Mouse (Mus musculus) testis, adult 2 months (tissue): ENCODE measurements at regions not wholly inside any gene's neighbourhood (a gene's known extent, or its start where the extent isn't known, plus 50 kb on each side); places are given as distances from the start of the nearest gene placed in this dataset.

ENCODE experiments used
- CTCF ChIP-seq: fragments of 200-500 bp; IDR thresholded peaks from 2 replicates; pipeline ENCODE4 v1.5.1; 2012; ENCODE audit warnings: low read depth, mild to moderate bottlenecking, inconsistent platforms, low read length, moderate library complexity; ENCODE audit not compliant: control insufficient read depth, insufficient read depth, insufficient replicate concordance
- POLR2A ChIP-seq: fragments of 200-500 bp; IDR thresholded peaks from 2 replicates; pipeline ENCODE4 v1.6.1; 2012; ENCODE audit warnings: low read depth, mild to moderate bottlenecking, inconsistent platforms, low read length, moderate library complexity; ENCODE audit not compliant: control insufficient read depth

DNA sequence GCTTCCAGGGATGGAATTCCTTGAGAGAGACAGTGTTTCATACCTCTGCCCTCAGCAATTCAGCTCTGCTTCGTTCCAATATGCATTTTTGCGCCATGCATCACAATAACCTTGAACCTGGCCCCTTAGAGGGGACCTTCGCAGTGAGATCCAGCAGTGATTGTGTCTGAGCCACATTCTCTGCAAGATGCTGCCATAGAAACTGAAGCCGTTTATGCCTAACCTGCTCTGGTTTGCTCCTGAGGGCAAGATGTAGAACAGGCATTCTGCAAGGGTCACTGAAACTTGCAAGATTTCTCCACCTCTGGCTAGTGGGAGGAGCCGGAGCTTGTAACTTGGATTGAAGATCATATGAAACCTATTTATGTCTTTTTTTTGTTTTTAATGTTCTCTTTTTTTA is 78.4 kb upstream of the Tsc22d2 start:
- TF ChIP-seq CTCF (no peak), POLR2A (no peak)
